Mouse (Mus musculus): Measurements from ENCODE around the gene Mindy3.

GRCm38 (mm10) chr2:12450108-12450507, 30.8 kb upstream of the Mindy3 start:
- no peak for TF ChIP-seq CTCF (IDR thresholded peaks at IDR 0.05; ENCODE audit: low read depth)
- TF ChIP-seq EP300 (optimal IDR thresholded peaks at IDR 0.05): no peak
